Mouse (Mus musculus) forebrain, postnatal 0 days (tissue): ENCODE data around the gene Ntpcr. TPM values are rescaled to one million over a fixed set of nuclear protein-coding genes. Genes with fewer than 3 reads are reported as not detected.

Source experiments
- ATAC-seq: fragments of 200-750 bp; cut with Nextera tagmentation; 2 replicates; pipeline ENCODE4 v1.8.0; 2017; ENCODE audit warnings: mild to moderate bottlenecking, moderate library complexity
- DNase-seq: peaks from one replicate; pipeline ENCODE4 v3.0.0-alpha.2; 2015
- H3K27ac ChIP-seq: fragments of 300-500 bp; sonication (generic); 2 replicates; pipeline ENCODE4 v1.5.1; 2014; ENCODE audit warnings: low read depth, mild to moderate bottlenecking, antibody characterized with exemption, low read length, moderate library complexity, mixed read lengths
- H3K27me3 ChIP-seq: fragments of 300-500 bp; sonication (generic); 2 replicates; pipeline ENCODE4 v1.6.1; 2014; ENCODE audit warnings: mild to moderate bottlenecking, low read length, mixed read lengths; ENCODE audit not compliant: insufficient read depth
- H3K36me3 ChIP-seq: fragments of 300-500 bp; sonication (generic); 2 replicates; pipeline ENCODE4 v1.6.1; 2014; ENCODE audit warnings: mild to moderate bottlenecking, moderate library complexity; ENCODE audit not compliant: insufficient read depth
- H3K4me1 ChIP-seq: fragments of 300-500 bp; sonication (generic); 2 replicates; pipeline ENCODE4 v1.6.1; 2014; ENCODE audit warnings: antibody characterized with exemption; ENCODE audit not compliant: insufficient read depth
- H3K4me2 ChIP-seq: fragments of 300-500 bp; sonication (generic); 2 replicates; pipeline ENCODE4 v1.6.1; 2014; ENCODE audit warnings: low read depth, mild to moderate bottlenecking, moderate library complexity
- H3K4me3 ChIP-seq: fragments of 300-500 bp; sonication (generic); 2 replicates; pipeline ENCODE4 v1.5.1; 2014; ENCODE audit warnings: low read depth, low read length, mixed read lengths
- H3K9ac ChIP-seq: fragments of 300-500 bp; sonication (generic); 2 replicates; pipeline ENCODE4 v1.6.1; 2014; ENCODE audit warnings: mild to moderate bottlenecking
- H3K9me3 ChIP-seq: fragments of 300-500 bp; sonication (generic); 2 replicates; pipeline ENCODE4 v1.6.1; 2016; ENCODE audit warnings: low read length
- CTCF ChIP-seq: sonication (generic); IDR thresholded peaks from 2 replicates; pipeline ENCODE4 v1.5.1; 2016; ENCODE audit warnings: antibody characterized with exemption, control low read depth, low read depth
- WGBS: fragments of 180-500 bp; shearing (Covaris S2); extraction: QIAGEN DNeasy Blood & Tissue Kit; methylation state at CpG from one replicate; pipeline ENCODE4 v1.1.7; 2014; 5-methylcytosine and 5-hydroxymethylcytosine counted together
- polyA plus RNA-seq: library from polyadenylated mRNA; unstranded; fragments of >200 nt; fragmentation: Nextera tagmentation; extraction: Ambion mirVana; gene quantifications from 2 replicates; pipeline ENCODE4 v1.2.1, GENCODE M21; 2015
- total RNA-seq: library from RNA; depleted of rRNA; stranded (reverse); fragments of >200 nt; gene quantifications from 2 replicates; pipeline ENCODE4 v1.2.3, GENCODE M21; 2014

The Ntpcr gene
- total and polyA plus RNA-seq, 2 experiments from 2014 or later: 26.5 to 34.0 TPM

DNA sequence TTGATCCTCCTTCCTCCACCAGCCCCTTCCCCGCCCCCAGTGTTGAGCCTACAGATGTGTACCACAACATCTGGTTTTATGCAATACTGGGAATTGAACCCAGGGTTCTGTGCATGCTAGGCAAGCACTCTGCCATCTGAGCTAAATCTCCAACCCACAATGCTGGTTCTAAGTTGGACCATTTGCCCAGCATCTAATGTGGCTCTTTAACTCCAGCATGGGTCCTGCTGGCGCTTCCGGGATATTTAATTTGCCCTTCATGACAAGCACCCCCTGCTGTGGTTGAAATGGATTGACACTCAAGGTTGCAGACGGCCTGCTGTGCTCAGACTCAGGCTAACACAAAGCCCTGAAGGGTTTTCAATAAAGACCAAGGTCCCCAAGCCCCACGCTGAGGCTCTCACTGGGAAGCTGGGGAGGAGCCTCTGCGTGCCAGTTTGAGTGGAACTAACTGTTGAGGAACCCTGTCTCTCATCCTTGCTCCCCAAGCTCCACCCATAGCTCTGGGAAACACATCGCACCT, 43.6 kb downstream of the Ntpcr start:
- Histone ChIP-seq H3K9ac (no peak overlapping the region), H3K36me3 (peaks cover 15% of the 10 kb centered on the region), H3K4me1 (no peaks in the 10 kb centered on the region), H3K4me3 (no peak overlapping the region), H3K4me2 (no peak overlapping the region), H3K9me3 (no peaks in the 10 kb centered on the region), H3K27me3 (no peaks in the 10 kb centered on the region), H3K27ac (no peak overlapping the region)
- 44% methylated on average over 7 of the region's 7 CpGs for WGBS
- no peak for ATAC-seq
- no peak for DNase-seq
- no peak for TF ChIP-seq CTCF

DNA sequence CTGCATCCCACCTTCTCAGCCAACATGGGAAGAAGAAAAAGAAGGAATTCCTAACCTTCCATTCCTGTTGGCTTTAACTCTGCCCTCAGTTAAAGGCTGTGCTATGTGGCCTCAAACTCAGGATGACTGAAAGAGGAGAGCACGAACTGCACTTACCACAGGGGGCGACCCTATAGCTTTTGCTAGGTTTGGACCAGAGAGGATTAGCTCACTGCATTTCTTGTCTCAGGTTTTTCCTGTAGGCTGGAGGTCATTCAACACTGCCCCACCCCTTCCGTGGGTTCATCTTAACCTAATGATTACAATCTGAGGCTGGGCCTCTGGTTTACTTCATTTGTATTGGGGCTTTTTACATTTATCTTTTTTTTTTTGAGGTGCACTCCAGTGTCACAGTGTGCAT, 45.3 kb downstream of the Ntpcr start:
- peaks cover 17% of the 10 kb centered on the region for H3K36me3 ChIP-seq
- H3K9ac ChIP-seq: no peak overlapping the region
- no peak for TF ChIP-seq CTCF
- no peak overlapping the region for H3K4me3 ChIP-seq
- no peak overlapping the region for H3K4me2 ChIP-seq
- no peaks in the 10 kb centered on the region for H3K9me3 ChIP-seq
- 57% methylated on average over 3 of the region's 3 CpGs for WGBS
- no peak overlapping the region for H3K27ac ChIP-seq
- ATAC-seq (no peak), DNase-seq (no peak)
- H3K27me3 ChIP-seq: no peaks in the 10 kb centered on the region
- no peaks in the 10 kb centered on the region for H3K4me1 ChIP-seq

DNA sequence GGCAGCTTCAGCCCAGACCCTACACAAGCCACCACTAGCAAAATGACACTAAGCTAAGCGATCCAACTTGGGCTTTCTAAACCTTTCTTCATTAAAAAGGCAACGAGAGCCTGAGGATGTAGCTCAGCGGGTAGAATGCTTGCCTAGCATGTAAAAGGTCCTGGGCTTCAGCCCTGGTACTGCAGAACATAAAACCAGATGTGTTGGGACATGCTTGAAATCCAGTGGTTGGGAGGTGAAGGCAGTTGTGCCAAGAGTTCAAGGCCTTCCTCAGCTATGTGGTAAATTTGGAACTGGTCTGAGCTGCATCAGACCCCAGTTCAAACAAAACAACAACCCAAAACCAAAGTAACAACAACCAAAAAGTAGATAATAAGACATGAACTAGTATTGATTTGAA, 46.6 kb downstream of the Ntpcr start:
- Histone ChIP-seq H3K4me3 (no peak overlapping the region), H3K27ac (no peak overlapping the region), H3K27me3 (no peaks in the 10 kb centered on the region), H3K4me2 (no peak overlapping the region), H3K4me1 (no peaks in the 10 kb centered on the region), H3K9ac (no peak overlapping the region), H3K9me3 (no peaks in the 10 kb centered on the region), H3K36me3 (peaks cover 15% of the 10 kb centered on the region)
- DNase-seq (no peak), ATAC-seq (no peak)
- no peak for TF ChIP-seq CTCF
- WGBS: 89% methylated on average over 3 of the region's 3 CpGs

DNA sequence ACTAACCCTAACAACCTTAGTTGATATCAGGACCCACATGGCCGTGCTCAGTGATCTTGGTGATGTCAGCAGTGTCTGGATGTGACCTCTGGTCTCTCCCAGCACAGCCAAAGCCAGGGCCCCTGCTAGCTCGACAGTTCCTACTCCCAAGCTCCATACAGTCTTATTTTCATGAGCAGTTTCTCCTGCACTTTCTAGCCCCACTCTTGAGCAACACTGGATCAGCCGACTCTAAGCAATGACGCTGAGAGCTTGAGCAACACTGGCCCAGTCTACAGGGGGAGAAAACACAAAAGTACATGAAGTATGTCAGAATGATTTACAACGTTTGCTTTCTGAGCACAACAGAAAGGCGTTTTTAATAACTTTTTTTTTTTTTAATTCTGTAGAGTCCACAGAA, 47.0 kb downstream of the Ntpcr start:
- 80% methylated on average over 6 of the region's 6 CpGs for WGBS
- peaks cover 11% of the 10 kb centered on the region for H3K36me3 ChIP-seq

DNA sequence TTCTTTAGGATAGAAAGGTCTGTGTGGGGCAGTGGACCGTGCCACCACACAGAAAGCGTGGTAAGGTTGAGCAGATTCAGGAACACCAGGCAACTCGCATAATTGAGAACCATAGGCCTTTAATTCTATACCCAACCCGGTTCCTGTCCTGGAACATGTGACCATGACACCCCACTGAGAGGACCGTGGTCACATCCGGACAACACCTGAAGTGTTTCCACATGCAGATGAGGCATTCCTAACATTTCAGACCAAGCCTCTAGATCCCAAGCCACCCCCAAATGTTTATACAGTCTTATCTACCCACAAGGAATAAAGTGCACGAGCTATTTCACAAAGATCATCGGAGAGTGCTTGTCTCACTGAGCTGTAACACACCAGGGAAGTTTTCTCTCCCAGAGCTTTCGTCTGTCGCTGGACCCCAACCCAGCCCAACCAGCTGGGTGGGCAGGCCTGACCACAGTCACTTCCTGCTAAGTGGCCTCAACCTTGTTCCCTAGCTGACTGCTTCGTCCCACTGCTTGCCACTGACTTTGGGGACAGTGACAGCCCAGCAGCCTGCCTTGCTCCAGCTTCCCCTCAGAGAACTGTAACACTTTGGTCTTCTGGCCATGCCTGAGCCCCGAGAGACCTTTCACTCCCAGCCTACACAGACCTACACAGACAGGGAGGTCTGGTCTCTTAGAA, 47.9 kb downstream of the Ntpcr start:
- no peak for DNase-seq
- H3K4me1 ChIP-seq: no peaks in the 10 kb centered on the region
- H3K27ac ChIP-seq: no peak overlapping the region
- no peaks in the 10 kb centered on the region for H3K9me3 ChIP-seq
- H3K36me3 ChIP-seq: 0 out of 2 replicates have a peak, but pooled peaks cover 6% of the 10 kb centered on the region
- no peak overlapping the region for H3K4me2 ChIP-seq
- no peak overlapping the region for H3K9ac ChIP-seq
- no peak for TF ChIP-seq CTCF
- H3K4me3 ChIP-seq: no peak overlapping the region
- H3K27me3 ChIP-seq: no peaks in the 10 kb centered on the region
- WGBS: 81% methylated on average over 12 of the region's 12 CpGs
- ATAC-seq: no peak

More for the DNA sequence above, 47.0 kb downstream of the Ntpcr start:
- Histone ChIP-seq H3K27me3 (no peaks in the 10 kb centered on the region), H3K9ac (no peak overlapping the region), H3K4me1 (no peaks in the 10 kb centered on the region), H3K4me3 (no peak overlapping the region), H3K9me3 (no peaks in the 10 kb centered on the region), H3K27ac (no peak overlapping the region), H3K4me2 (no peak overlapping the region)
- DNase-seq (no peak), ATAC-seq (no peak)
- no peak for TF ChIP-seq CTCF

DNA sequence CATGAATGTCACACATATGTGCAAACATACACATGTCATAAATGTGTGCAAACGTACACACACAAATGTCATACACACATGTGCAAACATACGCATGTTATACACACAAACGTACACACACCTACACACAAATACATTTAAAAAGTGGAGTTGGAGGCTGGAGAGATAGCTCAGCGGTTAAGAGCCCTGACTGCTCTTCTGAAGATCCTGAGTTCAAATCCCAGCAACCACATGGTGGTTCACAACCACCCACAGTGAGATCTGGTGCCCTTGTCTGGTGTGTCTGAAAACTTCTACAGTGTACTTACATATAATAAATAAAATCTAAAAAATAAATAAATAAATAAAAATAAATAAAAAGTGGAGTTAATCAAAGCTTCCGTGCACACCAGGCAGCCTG, 49.2 kb downstream of the Ntpcr start:
- ATAC-seq: no peak
- Histone ChIP-seq H3K4me1 (no peaks in the 10 kb centered on the region), H3K9me3 (no peaks in the 10 kb centered on the region), H3K36me3 (peaks cover 12% of the 10 kb centered on the region; the same call in 1 of the 2 replicates), H3K4me2 (no peak overlapping the region), H3K4me3 (no peak overlapping the region), H3K27ac (no peak overlapping the region), H3K9ac (no peak overlapping the region), H3K27me3 (no peaks in the 10 kb centered on the region)
- no peak for TF ChIP-seq CTCF
- no peak for DNase-seq
- 96% methylated on average over 5 of the region's 5 CpGs for WGBS

DNA sequence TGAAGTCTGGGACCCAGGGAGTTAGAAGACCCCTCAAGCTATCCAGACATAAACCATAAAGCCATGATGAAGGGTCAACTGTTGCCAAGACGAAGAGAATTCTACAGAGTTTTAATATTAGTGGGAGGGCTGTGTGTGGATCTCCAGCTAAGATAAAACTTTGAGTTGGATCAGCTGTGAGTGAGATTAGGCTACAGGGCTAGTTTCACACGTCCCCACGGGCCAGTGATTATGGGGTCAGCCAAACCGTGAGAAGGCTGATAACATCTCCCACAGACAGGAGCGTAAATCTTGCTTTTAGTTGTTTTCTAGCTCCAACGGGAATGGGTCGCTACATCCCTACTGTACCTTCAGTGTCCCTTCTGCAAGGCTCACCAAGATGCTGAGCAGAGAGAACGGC, 49.9 kb downstream of the Ntpcr start:
- DNase-seq: no peak
- H3K27me3 ChIP-seq: no peaks in the 10 kb centered on the region
- peaks cover 12% of the 10 kb centered on the region; the same call in 1 of the 2 replicates for H3K36me3 ChIP-seq
- no peak for TF ChIP-seq CTCF
- no peak overlapping the region for H3K4me2 ChIP-seq
- WGBS: 84% methylated on average over 8 of the region's 8 CpGs
- H3K4me1 ChIP-seq: no peaks in the 10 kb centered on the region
- no peak overlapping the region for H3K27ac ChIP-seq
- no peaks in the 10 kb centered on the region for H3K9me3 ChIP-seq
- no peak for ATAC-seq
- H3K4me3 ChIP-seq: no peak overlapping the region
- H3K9ac ChIP-seq: no peak overlapping the region
